Mouse (Mus musculus) ES-E14 (cell line): ENCODE data around the gene Crb1.

Source experiments
- HCFC1 ChIP-seq: IDR thresholded peaks from 2 replicates; pipeline ENCODE4 v1.6.1; 2012; ENCODE audit warnings: low read length, inconsistent platforms, borderline replicate concordance; ENCODE audit not compliant: insufficient read depth
- ZC3H11A ChIP-seq: IDR thresholded peaks from 2 replicates; pipeline ENCODE4 v1.6.1; 2012; ENCODE audit warnings: low read depth, mild to moderate bottlenecking, inconsistent platforms, low read length, borderline replicate concordance
- ZNF384 ChIP-seq: IDR thresholded peaks from 2 replicates; pipeline ENCODE4 v1.6.1; 2012; ENCODE audit warnings: low read depth, low read length, inconsistent platforms

- TF ChIP-seq HCFC1: no peak
- no peak for TF ChIP-seq ZNF384
- no peak for TF ChIP-seq ZC3H11A
These were observed 130.0 kb downstream of the Crb1 start for GRCm38 (mm10) chr1:139246723-139247380.
